ENCODE assay signal across 8 mouse cellular contexts in the genomic region with DNA sequence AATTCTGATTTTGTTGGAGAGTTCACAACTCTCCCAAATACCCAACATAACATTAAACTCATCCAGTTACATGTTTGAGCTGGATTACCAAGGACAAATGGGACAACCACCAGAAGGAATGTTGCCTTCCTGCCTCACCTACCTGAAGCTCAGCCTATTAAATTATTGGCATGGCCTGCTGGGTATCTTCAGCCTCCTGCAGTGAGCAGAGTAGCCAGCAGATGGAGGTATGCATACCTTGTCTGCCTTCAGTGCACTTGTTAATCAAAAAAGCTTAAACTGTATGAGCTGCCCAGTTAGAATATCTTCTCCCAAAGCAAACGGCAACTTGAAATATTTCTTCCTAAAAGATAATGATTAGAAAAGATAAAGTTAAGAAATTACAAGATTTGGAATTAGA. TPM values are rescaled to one million over a fixed set of nuclear protein-coding genes. Genes with fewer than 3 reads are reported as not detected.
DNase-seq lines count a peak whose midpoint lies in the region; ATAC-seq and TF ChIP-seq lines count a peak whose summit lies in the region.

No protein-coding gene starts in this region.

- H3K4me3 ChIP-seq in bone marrow, adult 2 months (replicated peaks; ENCODE audit: control insufficient read depth, low read depth, low read length) = no peak overlapping the region
- H3K4me3 ChIP-seq in liver, postnatal 0 days (ENCODE audit: low read depth, low read length) = no peak overlapping the region
- no peak overlapping the region for H3K4me3 ChIP-seq in midbrain, embryonic 16.5 days (ENCODE audit: low read depth, low read length)
- no peak overlapping the region for H3K4me3 ChIP-seq in hindbrain, embryonic 14.5 days (replicated peaks; ENCODE audit: low read length)

- no peak overlapping the region for H3K9ac ChIP-seq in liver, postnatal 0 days (replicated peaks)
- H3K9ac ChIP-seq in midbrain, embryonic 16.5 days (ENCODE audit: low read depth, low read length) = no peak overlapping the region
- no peak overlapping the region for H3K9ac ChIP-seq in hindbrain, embryonic 14.5 days

- WGBS in bone marrow, adult 2 months = 67% methylated on average over 1 of the region's 1 CpGs
- WGBS in liver, postnatal 0 days (ENCODE audit: insufficient replicate concordance) = 81% methylated on average over 1 of the region's 1 CpGs
- WGBS in midbrain, embryonic 16.5 days = 96% methylated on average over 1 of the region's 1 CpGs
- WGBS in hindbrain, embryonic 14.5 days = 95% methylated on average over 1 of the region's 1 CpGs

- peak; percentile 46 for TF ChIP-seq CTCF in bone marrow, adult 2 months (IDR thresholded peaks at IDR 0.05; ENCODE audit: control insufficient read depth, insufficient read depth, low read length)
- TF ChIP-seq CTCF in liver, postnatal 0 days (IDR thresholded peaks at IDR 0.05; ENCODE audit: low read depth) = peak; percentile 59

- H3K4me2 ChIP-seq in liver, postnatal 0 days (ENCODE audit: low read depth, low read length) = no peak overlapping the region
- H3K4me2 ChIP-seq in midbrain, embryonic 16.5 days (ENCODE audit: low read length) = no peak overlapping the region
- H3K4me2 ChIP-seq in hindbrain, embryonic 14.5 days (replicated peaks) = no peak overlapping the region

- H3K4me1 ChIP-seq in bone marrow, adult 2 months (ENCODE audit: control insufficient read depth, insufficient read depth, low read length) = no peaks in the 10 kb centered on the region
- no peaks in the 10 kb centered on the region for H3K4me1 ChIP-seq in liver, postnatal 0 days (ENCODE audit: insufficient read depth)
- H3K4me1 ChIP-seq in midbrain, embryonic 16.5 days (ENCODE audit: control insufficient read depth, insufficient read depth, low read length) = 0 out of 2 replicates have a peak, but pooled peaks cover 2% of the 10 kb centered on the region
- H3K4me1 ChIP-seq in hindbrain, embryonic 14.5 days (replicated peaks; ENCODE audit: control insufficient read depth, insufficient read depth, low read length) = no peaks in the 10 kb centered on the region

- H3K27ac ChIP-seq in bone marrow, adult 2 months (ENCODE audit: control insufficient read depth, insufficient read depth, low read depth, low read length, poor library complexity) = no peak overlapping the region
- H3K27ac ChIP-seq in liver, postnatal 0 days (ENCODE audit: low read depth) = no peak overlapping the region
- H3K27ac ChIP-seq in midbrain, embryonic 16.5 days (ENCODE audit: low read length) = no peak overlapping the region
- H3K27ac ChIP-seq in hindbrain, embryonic 14.5 days = no peak overlapping the region

- no peak for ATAC-seq in liver, postnatal 0 days
- ATAC-seq in midbrain, embryonic 16.5 days = no peak
- no peak for ATAC-seq in hindbrain, embryonic 14.5 days (ENCODE audit: low FRiP score)

- peak; percentile 41 for DNase-seq in heart, postnatal 4 days
- no peak for DNase-seq in heart, adult 9 months (ENCODE audit: low spot score in 2 of 2)
- DNase-seq in CD4-positive, CD25-positive, alpha-beta regulatory T cell, adult 2 months (ENCODE audit: low read depth, low spot score) = peak; percentile 63
- DNase-seq in liver, postnatal 0 days = no peak
- no peak for DNase-seq in hindbrain, embryonic 14.5 days (ENCODE audit: low spot score)
- DNase-seq in right cerebral cortex, postnatal 36 days (ENCODE audit: low spot score in 2 of 2) = no peak

- TF ChIP-seq POLR2A in bone marrow, adult 2 months (IDR thresholded peaks at IDR 0.05; ENCODE audit: borderline replicate concordance, control insufficient read depth, low read depth, low read length) = no peak

- no peak for TF ChIP-seq EP300 in liver, postnatal 0 days (IDR thresholded peaks at IDR 0.05; ENCODE audit: low read depth)

- H3K36me3 ChIP-seq in liver, postnatal 0 days (replicated peaks; ENCODE audit: insufficient read depth, low read length) = no peaks in the 10 kb centered on the region
- no peaks in the 10 kb centered on the region for H3K36me3 ChIP-seq in midbrain, embryonic 16.5 days (ENCODE audit: control insufficient read depth, insufficient read depth, low read length)
- H3K36me3 ChIP-seq in hindbrain, embryonic 14.5 days (replicated peaks; ENCODE audit: control insufficient read depth, insufficient read depth) = no peaks in the 10 kb centered on the region

- no peaks in the 10 kb centered on the region for H3K9me3 ChIP-seq in liver, postnatal 0 days (ENCODE audit: low read length)
- H3K9me3 ChIP-seq in midbrain, embryonic 16.5 days (replicated peaks; ENCODE audit: control insufficient read depth, low read length, poor library complexity, severe bottlenecking) = no peaks in the 10 kb centered on the region
- no peaks in the 10 kb centered on the region for H3K9me3 ChIP-seq in hindbrain, embryonic 14.5 days (ENCODE audit: control insufficient read depth, low read length)

- H3K27me3 ChIP-seq in liver, postnatal 0 days (ENCODE audit: insufficient read depth, low read length) = no peaks in the 10 kb centered on the region
- no peaks in the 10 kb centered on the region for H3K27me3 ChIP-seq in midbrain, embryonic 16.5 days (ENCODE audit: control insufficient read depth, insufficient read depth, low read depth, low read length)
- H3K27me3 ChIP-seq in hindbrain, embryonic 14.5 days (ENCODE audit: control insufficient read depth, insufficient read depth, low read length) = no peaks in the 10 kb centered on the region

RNA-seq across cellular contexts. Expression of a gene that starts 15.3 kb away (rescaled TPM):
- total RNA-seq in heart, postnatal 4 days (2021) = 10 to 100 TPM; 65.3 to 73.8 TPM
- polyA plus RNA-seq in bone marrow, adult 2 months (2011; ENCODE audit: insufficient read depth, insufficient read length, low replicate concordance, missing spikeins) = 16.8 and 39.6 TPM in 2 replicates
- polyA plus RNA-seq in liver, postnatal 0 days (2015; fragmentation: Nextera tagmentation; extraction: Ambion mirVana) = 23.5 and 27.0 TPM in 2 replicates
- polyA plus RNA-seq in midbrain, embryonic 16.5 days (2015; fragmentation: Nextera tagmentation; extraction: Ambion mirVana) = 44.3 and 46.9 TPM in 2 replicates
- polyA plus RNA-seq in hindbrain, embryonic 14.5 days (2014; fragmentation: Nextera tagmentation; extraction: Ambion mirVana) = 48.2 and 53.7 TPM in 2 replicates

Comparison
In these comparisons a context has a peak if more than half of its experiments do, and no peak if none do; other contexts are left out.
1. DNase-seq: peak in heart, postnatal 4 days (single experiment) and CD4-positive, CD25-positive, alpha-beta regulatory T cell, adult 2 months (single experiment); none in heart, adult 9 months (0 of 2), liver, postnatal 0 days (single experiment), hindbrain, embryonic 14.5 days (single experiment) and right cerebral cortex, postnatal 36 days (0 of 2).